Mouse (Mus musculus) liver, embryonic 14.5 days (tissue): ENCODE measurements around the gene Aox4.

ENCODE experiments used
- CTCF ChIP-seq: IDR thresholded peaks from 2 replicates; pipeline ENCODE4 v1.5.1; 2016; ENCODE audit warnings: antibody characterized with exemption, low read depth, control low read depth
- EP300 ChIP-seq: IDR thresholded peaks from 2 replicates; pipeline ENCODE4 v1.6.1; 2016; ENCODE audit warnings: antibody characterized with exemption, low read depth

DNA sequence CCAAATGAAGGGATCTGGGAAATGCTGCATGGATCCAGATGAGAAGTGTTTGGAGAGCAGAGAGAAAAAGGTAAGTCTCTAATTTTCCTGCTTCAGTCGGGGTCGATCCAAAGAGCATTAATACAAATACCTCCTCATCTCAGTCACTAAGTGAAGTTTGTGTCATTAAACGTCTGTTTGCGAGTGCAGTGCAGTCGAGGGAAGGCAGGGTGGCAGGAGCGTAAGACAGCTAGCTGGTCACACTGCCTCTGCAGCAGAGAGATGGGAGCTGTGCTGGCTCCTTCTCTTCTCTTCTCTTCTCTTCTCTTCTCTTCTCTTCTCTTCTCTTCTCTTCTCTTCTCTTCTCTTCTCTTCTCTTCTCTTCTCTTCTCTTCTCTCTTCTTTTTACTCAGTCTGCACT lies 17.9 kb downstream of the Aox4 start:
- TF ChIP-seq CTCF (no peak), EP300 (no peak)
